Mouse (Mus musculus) hindbrain, embryonic 14.5 days (tissue): ENCODE results near the gene Scgb1a1. TPM values are rescaled to one million over a fixed set of nuclear protein-coding genes. Genes with fewer than 3 reads are reported as not detected.

Source experiments
- ATAC-seq: fragments of 200-750 bp; cut with Nextera tagmentation; 2 replicates; pipeline ENCODE4 v1.8.0; 2017; ENCODE audit warnings: moderate number of reproducible peaks, mild to moderate bottlenecking, moderate TSS enrichment, moderate library complexity; ENCODE audit not compliant: low FRiP score
- DNase-seq: peaks from one replicate; pipeline ENCODE4 v3.0.0-alpha.2; 2015; ENCODE audit warnings: low spot score
- H3K27ac ChIP-seq: fragments of 300-500 bp; sonication (generic); 2 replicates; pipeline ENCODE4 v1.5.1; 2014; ENCODE audit warnings: mild to moderate bottlenecking, moderate library complexity
- H3K27me3 ChIP-seq: fragments of 300-500 bp; sonication (generic); 2 replicates; pipeline ENCODE4 v1.6.1; 2014; ENCODE audit warnings: mild to moderate bottlenecking, low read length, mixed read lengths; ENCODE audit not compliant: control insufficient read depth, insufficient read depth
- H3K36me3 ChIP-seq: fragments of 300-500 bp; sonication (generic); replicated peaks from 2 replicates; pipeline ENCODE4 v1.6.1; 2014; ENCODE audit not compliant: control insufficient read depth, insufficient read depth
- H3K4me1 ChIP-seq: fragments of 300-500 bp; sonication (generic); replicated peaks from 2 replicates; pipeline ENCODE4 v1.6.1; 2014; ENCODE audit warnings: antibody characterized with exemption, low read length, mixed read lengths; ENCODE audit not compliant: control insufficient read depth, insufficient read depth
- H3K4me2 ChIP-seq: fragments of 300-500 bp; sonication (generic); replicated peaks from 2 replicates; pipeline ENCODE4 v1.6.1; 2014; ENCODE audit warnings: mild to moderate bottlenecking, moderate library complexity
- H3K4me3 ChIP-seq: fragments of 300-500 bp; sonication (generic); replicated peaks from 2 replicates; pipeline ENCODE4 v1.5.1; 2014; ENCODE audit warnings: mild to moderate bottlenecking, low read length
- H3K9ac ChIP-seq: fragments of 300-500 bp; sonication (generic); 2 replicates; pipeline ENCODE4 v1.6.1; 2014
- H3K9me3 ChIP-seq: fragments of 300-500 bp; sonication (generic); 2 replicates; pipeline ENCODE4 v1.6.1; 2016; ENCODE audit warnings: low read length; ENCODE audit not compliant: control insufficient read depth
- WGBS: fragments of 180-500 bp; shearing (Covaris S2); extraction: QIAGEN DNeasy Blood & Tissue Kit; methylation state at CpG from one replicate; pipeline ENCODE4 v1.1.7; 2014; 5-methylcytosine and 5-hydroxymethylcytosine counted together
- polyA plus RNA-seq: library from polyadenylated mRNA; unstranded; fragments of >200 nt; fragmentation: Nextera tagmentation; extraction: Ambion mirVana; gene quantifications from 2 replicates; pipeline ENCODE4 v1.2.1, GENCODE M21; 2014

Gene Scgb1a1
- polyA plus RNA-seq, 1 experiment from 2014 or later, result not detected

- no peak for DNase-seq
- Histone ChIP-seq H3K4me1 (no peaks in the 10 kb centered on the region), H3K9ac (no peak overlapping the region), H3K9me3 (no peaks in the 10 kb centered on the region), H3K4me3 (no peak overlapping the region), H3K36me3 (peaks cover 11% of the 10 kb centered on the region; the same call in 1 of the 2 replicates), H3K27me3 (no peaks in the 10 kb centered on the region), H3K27ac (no peak overlapping the region), H3K4me2 (no peak overlapping the region)
- no peak for ATAC-seq
- 89% methylated on average over 3 of the region's 3 CpGs for WGBS
Observed at GRCm38 (mm10) chr19:9119655-9120425, 32.1 kb upstream of the Scgb1a1 start.

- Histone ChIP-seq H3K9me3 (no peaks in the 10 kb centered on the region), H3K9ac (no peak overlapping the region), H3K4me2 (no peak overlapping the region), H3K27ac (no peak overlapping the region), H3K4me3 (no peak overlapping the region), H3K4me1 (no peaks in the 10 kb centered on the region), H3K36me3 (peaks cover 31% of the 10 kb centered on the region), H3K27me3 (no peaks in the 10 kb centered on the region)
- ATAC-seq, result no peak; the same call in 1 of the 2 replicates
- no peak for DNase-seq
- WGBS, result 77% methylated on average over 5 of the region's 5 CpGs
Observed at GRCm38 (mm10) chr19:9117275-9117674, 29.5 kb upstream of the Scgb1a1 start.

GRCm38 (mm10) chr19:9116268-9116667, 28.5 kb upstream of the Scgb1a1 start:
- no peaks in the 10 kb centered on the region for H3K9me3 ChIP-seq
- ATAC-seq (no peak), DNase-seq (no peak)
- no peak overlapping the region for H3K4me3 ChIP-seq
- H3K4me2 ChIP-seq, result no peak overlapping the region
- H3K27ac ChIP-seq, result no peak overlapping the region
- no peaks in the 10 kb centered on the region for H3K4me1 ChIP-seq
- WGBS, result 89% methylated on average over 4 of the region's 4 CpGs
- H3K9ac ChIP-seq, result no peak overlapping the region
- H3K27me3 ChIP-seq, result no peaks in the 10 kb centered on the region
- H3K36me3 ChIP-seq, result peaks cover 31% of the 10 kb centered on the region

- WGBS, result 81% methylated on average over 8 of the region's 8 CpGs
- Histone ChIP-seq H3K36me3 (peaks cover 31% of the 10 kb centered on the region), H3K27me3 (no peaks in the 10 kb centered on the region), H3K4me3 (no peak overlapping the region), H3K9ac (no peak overlapping the region), H3K4me2 (no peak overlapping the region), H3K27ac (no peak overlapping the region), H3K9me3 (no peaks in the 10 kb centered on the region), H3K4me1 (no peaks in the 10 kb centered on the region)
- DNase-seq (no peak), ATAC-seq (no peak)
Observed at GRCm38 (mm10) chr19:9112043-9112442, 24.3 kb upstream of the Scgb1a1 start.

GRCm38 (mm10) chr19:9110182-9110869, 22.6 kb upstream of the Scgb1a1 start:
- Histone ChIP-seq H3K4me2 (no peak overlapping the region), H3K27me3 (no peaks in the 10 kb centered on the region), H3K36me3 (peaks cover 21% of the 10 kb centered on the region), H3K4me1 (no peaks in the 10 kb centered on the region), H3K9me3 (no peaks in the 10 kb centered on the region), H3K9ac (no peak overlapping the region), H3K27ac (no peak overlapping the region), H3K4me3 (no peak overlapping the region)
- WGBS, result 64% methylated on average over 4 of the region's 4 CpGs
- peak; percentile 85 for ATAC-seq
- peak; percentile 90 for DNase-seq

GRCm38 (mm10) chr19:9108536-9108935, 20.8 kb upstream of the Scgb1a1 start:
- ATAC-seq (no peak), DNase-seq (no peak)
- 83% methylated on average over 1 of the region's 1 CpGs for WGBS

GRCm38 (mm10) chr19:9107379-9107755, 19.6 kb upstream of the Scgb1a1 start:
- no peak overlapping the region for H3K9ac ChIP-seq
- no peaks in the 10 kb centered on the region for H3K27me3 ChIP-seq
- ATAC-seq (no peak), DNase-seq (no peak)
- WGBS, result 79% methylated on average over 1 of the region's 1 CpGs
- no peaks in the 10 kb centered on the region; the same call in 1 of the 2 replicates for H3K36me3 ChIP-seq
- no peak overlapping the region for H3K27ac ChIP-seq
- no peaks in the 10 kb centered on the region for H3K9me3 ChIP-seq
- no peaks in the 10 kb centered on the region for H3K4me1 ChIP-seq
- H3K4me3 ChIP-seq, result no peak overlapping the region
- H3K4me2 ChIP-seq, result no peak overlapping the region

More at GRCm38 (mm10) chr19:9108536-9108935, 20.8 kb upstream of the Scgb1a1 start:
- no peak overlapping the region for H3K9ac ChIP-seq
- no peak overlapping the region for H3K4me2 ChIP-seq
- peaks cover 9% of the 10 kb centered on the region for H3K36me3 ChIP-seq
- H3K4me3 ChIP-seq, result no peak overlapping the region
- no peak overlapping the region for H3K27ac ChIP-seq
- H3K9me3 ChIP-seq, result no peaks in the 10 kb centered on the region
- no peaks in the 10 kb centered on the region for H3K27me3 ChIP-seq
- no peaks in the 10 kb centered on the region for H3K4me1 ChIP-seq

DNA sequence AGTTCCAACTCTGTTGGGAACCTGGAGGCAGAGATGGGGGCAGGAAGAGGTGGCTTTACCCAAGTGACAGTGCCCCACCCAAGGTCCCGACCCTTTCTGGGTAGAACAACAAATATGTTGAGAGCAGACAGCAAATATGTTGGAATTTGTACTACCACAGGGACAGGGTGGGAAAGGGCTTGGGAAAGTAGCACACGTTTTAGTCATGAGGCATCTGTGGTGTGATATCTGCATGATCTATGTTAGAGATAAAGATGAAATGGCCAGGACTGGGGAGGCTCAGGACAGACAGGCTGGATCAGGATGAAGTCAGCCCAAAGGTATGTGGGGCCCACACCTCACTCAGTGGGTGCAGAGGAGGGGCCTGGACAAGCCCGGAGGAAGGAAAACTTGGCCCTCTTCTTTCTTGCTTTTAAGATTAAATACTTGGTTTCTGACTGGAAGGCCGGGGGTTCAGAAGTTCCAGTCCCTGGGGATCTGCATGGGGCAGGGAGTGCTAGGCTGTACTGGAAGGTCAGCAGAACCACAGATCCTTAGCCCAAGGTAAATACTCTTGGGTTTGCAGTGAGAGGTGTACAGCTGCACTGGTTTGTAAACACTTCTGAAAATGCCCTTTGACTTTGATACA, 19.1 kb upstream of the Scgb1a1 start:
- no peaks in the 10 kb centered on the region for H3K36me3 ChIP-seq
- WGBS, result 77% methylated on average over 4 of the region's 4 CpGs
- no peak overlapping the region; the same call in 1 of the 2 replicates for H3K9ac ChIP-seq
- H3K4me3 ChIP-seq, result no peak overlapping the region
- no peaks in the 10 kb centered on the region for H3K27me3 ChIP-seq
- no peak overlapping the region for H3K27ac ChIP-seq
- H3K9me3 ChIP-seq, result no peaks in the 10 kb centered on the region
- no peaks in the 10 kb centered on the region for H3K4me1 ChIP-seq
- no peak for DNase-seq
- H3K4me2 ChIP-seq, result no peak overlapping the region
- ATAC-seq, result no peak

DNA sequence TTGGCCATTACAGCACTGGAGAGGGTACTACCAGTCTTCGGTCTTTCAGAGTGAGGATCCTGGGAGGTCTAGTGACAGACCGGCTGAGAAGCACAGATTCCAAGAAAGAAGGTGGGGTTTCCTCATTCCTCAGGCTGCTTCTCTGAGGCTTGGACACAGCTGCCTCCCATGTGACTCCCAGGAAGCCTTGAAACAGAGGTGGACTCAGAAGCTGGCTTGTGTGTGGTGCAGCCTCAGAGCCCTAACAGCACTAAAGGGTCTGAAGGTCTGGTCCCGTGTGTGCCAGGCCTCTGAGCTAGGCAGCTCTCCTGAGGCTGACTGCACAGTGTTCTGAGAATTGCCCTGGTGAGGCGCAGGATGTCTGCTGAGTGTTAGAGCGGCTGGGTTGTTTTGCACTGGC, 18.3 kb upstream of the Scgb1a1 start:
- Histone ChIP-seq H3K9ac (no peak overlapping the region), H3K27ac (no peak overlapping the region), H3K4me1 (no peaks in the 10 kb centered on the region), H3K27me3 (no peaks in the 10 kb centered on the region), H3K4me3 (no peak overlapping the region), H3K9me3 (no peaks in the 10 kb centered on the region), H3K36me3 (no peaks in the 10 kb centered on the region), H3K4me2 (no peak overlapping the region)
- no peak for ATAC-seq
- 71% methylated on average over 5 of the region's 5 CpGs for WGBS
- no peak for DNase-seq
